Comparison of ENCODE assay signal across 11 mouse cellular contexts in the genomic region with DNA sequence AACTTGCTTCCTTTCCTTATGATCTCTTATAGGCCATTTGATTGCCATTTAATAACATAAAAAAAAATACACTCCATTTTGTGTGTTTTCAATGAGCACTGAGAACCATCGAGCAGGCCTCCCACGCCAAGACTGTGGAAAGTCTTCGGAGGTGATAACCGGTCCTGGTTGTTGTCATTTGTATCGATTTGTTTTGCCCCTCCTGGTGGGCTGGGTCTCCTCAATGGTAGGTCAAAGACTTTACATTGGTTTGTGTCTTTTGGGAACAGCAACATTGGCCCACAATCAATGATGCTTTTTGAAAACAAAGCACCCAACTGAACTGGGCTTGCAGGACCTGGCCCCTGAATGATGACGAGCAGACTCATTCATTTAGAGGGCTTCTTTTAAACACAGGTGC. TPM values are rescaled to one million over a fixed set of nuclear protein-coding genes. Genes with fewer than 3 reads are reported as not detected.
"Had no signal": no experiment of that assay in that cellular context is flagged by ENCODE, and none has a peak within 500 bp of the region (broad histone marks: within the 10 kb centered on the region; RNA-seq: fewer than 3 reads in every experiment).

No protein-coding gene starts in this region.

- H3K27ac ChIP-seq: kidney, embryonic 15.5 days; left cerebral cortex, adult 2 months; limb, embryonic 10.5 days; liver, embryonic 12.5 days; lung, embryonic 15.5 days; midbrain, embryonic 13.5 days; stomach, embryonic 15.5 days had no signal

- H3K4me3 ChIP-seq: kidney, embryonic 15.5 days; left cerebral cortex, adult 2 months; limb, embryonic 10.5 days; liver, embryonic 12.5 days; lung, embryonic 15.5 days; midbrain, embryonic 13.5 days; stomach, embryonic 15.5 days had no signal

- DNase-seq: kidney, adult 18-20 months; kidney, postnatal 14 days; right cerebral cortex, postnatal 14 days had no signal

- H3K9ac ChIP-seq: kidney, embryonic 15.5 days; liver, embryonic 12.5 days; lung, embryonic 15.5 days; midbrain, embryonic 13.5 days; stomach, embryonic 15.5 days had no signal

- H3K9me3 ChIP-seq: kidney, embryonic 15.5 days; limb, embryonic 10.5 days; liver, embryonic 12.5 days; lung, embryonic 15.5 days; midbrain, embryonic 13.5 days; stomach, embryonic 15.5 days had no signal

- H3K36me3 ChIP-seq: kidney, embryonic 15.5 days; limb, embryonic 10.5 days; liver, embryonic 12.5 days; lung, embryonic 15.5 days; midbrain, embryonic 13.5 days; stomach, embryonic 15.5 days had no signal

- H3K27me3 ChIP-seq: liver, embryonic 12.5 days; lung, embryonic 15.5 days; stomach, embryonic 15.5 days had no signal

- H3K4me2 ChIP-seq: kidney, embryonic 15.5 days; liver, embryonic 12.5 days; lung, embryonic 15.5 days; midbrain, embryonic 13.5 days; stomach, embryonic 15.5 days had no signal

- H3K4me1 ChIP-seq: kidney, embryonic 15.5 days; limb, embryonic 10.5 days; liver, embryonic 12.5 days; lung, embryonic 15.5 days; stomach, embryonic 15.5 days had no signal

RNA-seq across cellular contexts. Expression of a gene that starts 36.4 kb away (rescaled TPM):
- polyA plus RNA-seq: limb, embryonic 10.5 days; neural tube, embryonic 14.5 days had no signal
